Mouse (Mus musculus): ENCODE measurements around the gene Eps15l1. TPM values are rescaled to one million over a fixed set of nuclear protein-coding genes. Genes with fewer than 3 reads are reported as not detected.

Gene Eps15l1
- polyA plus RNA-seq, 1 experiment from 2014 or later: 20.7 TPM

DNA sequence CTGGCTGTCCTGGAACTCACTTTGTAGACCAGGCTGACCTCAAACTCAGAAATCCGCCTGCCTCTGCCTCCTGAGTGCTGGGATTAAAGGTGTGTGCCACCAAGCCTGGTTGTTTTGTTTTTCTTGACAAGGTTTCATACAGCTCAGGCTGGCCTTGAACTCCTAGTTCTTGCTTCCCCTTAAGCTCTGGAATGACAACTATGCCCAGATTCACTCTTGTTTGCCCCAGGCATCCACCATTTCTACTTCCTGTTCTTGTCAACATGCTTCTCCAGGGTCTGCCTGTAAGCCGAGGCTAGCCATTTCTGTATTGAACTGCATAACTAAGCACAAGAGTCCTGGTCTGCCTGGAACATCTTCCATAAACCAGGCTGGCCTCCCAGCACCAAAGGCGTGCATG is 92.1 kb downstream of the Eps15l1 start:
- ATAC-seq (ENCODE audit: low FRiP score, low TSS enrichment): no peak
- WGBS: 92% methylated on average over 3 of the region's 3 CpGs
- H3K4me1 ChIP-seq (replicated peaks; ENCODE audit: control insufficient read depth, insufficient read depth): no peaks in the 10 kb centered on the region

DNA sequence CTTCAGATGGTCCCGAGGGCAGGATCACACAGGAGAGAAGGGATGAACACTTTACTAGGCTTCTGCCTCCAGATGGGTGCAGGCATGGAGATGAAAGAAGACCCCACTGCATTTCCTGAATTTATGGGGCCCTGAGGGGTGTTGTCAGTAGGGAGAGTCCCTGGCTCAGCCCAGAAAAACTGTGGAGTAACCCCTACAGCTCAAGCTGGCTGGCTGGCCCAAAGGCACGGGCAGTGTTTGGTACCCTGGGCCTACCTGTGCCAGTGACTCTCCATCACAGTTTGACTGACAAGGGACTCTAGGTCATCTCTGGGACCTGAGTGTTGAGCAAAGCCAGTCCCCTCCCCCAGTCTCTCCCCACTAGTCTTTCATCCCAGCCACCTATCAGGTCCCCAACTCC is 96.6 kb downstream of the Eps15l1 start:
- Histone ChIP-seq H3K4me1 (replicated peaks; ENCODE audit: control insufficient read depth, insufficient read depth) (no peaks in the 10 kb centered on the region; the same call in 1 of the 2 replicates), H3K4me2 (replicated peaks; ENCODE audit: low read depth) (no peak overlapping the region), H3K9me3 (ENCODE audit: control insufficient read depth, low read length) (no peaks in the 10 kb centered on the region), H3K4me3 (ENCODE audit: low read depth, low read length) (no peak overlapping the region), H3K27me3 (ENCODE audit: control insufficient read depth, insufficient read depth, low read length) (no peaks in the 10 kb centered on the region), H3K36me3 (ENCODE audit: control insufficient read depth, insufficient read depth, low read length) (peaks cover 3% of the 10 kb centered on the region; the same call in 1 of the 2 replicates), H3K9ac (ENCODE audit: low read length) (no peak overlapping the region), H3K27ac (replicated peaks) (no peak overlapping the region)
- ATAC-seq (ENCODE audit: low FRiP score, low TSS enrichment): no peak
- DNase-seq (ENCODE audit: low spot score): no peak
- TF ChIP-seq EP300 (optimal IDR thresholded peaks at IDR 0.05): no peak
- no peak for TF ChIP-seq CTCF (IDR thresholded peaks at IDR 0.05; ENCODE audit: low read depth)
- WGBS: 82% methylated on average over 2 of the region's 2 CpGs

More for the DNA sequence above, 92.1 kb downstream of the Eps15l1 start:
- H3K27me3 ChIP-seq (ENCODE audit: control insufficient read depth, insufficient read depth, low read length): no peaks in the 10 kb centered on the region
- H3K36me3 ChIP-seq (ENCODE audit: control insufficient read depth, insufficient read depth, low read length): no peaks in the 10 kb centered on the region
- TF ChIP-seq EP300 (optimal IDR thresholded peaks at IDR 0.05) (no peak), CTCF (IDR thresholded peaks at IDR 0.05; ENCODE audit: low read depth) (no peak)
- no peaks in the 10 kb centered on the region for H3K9me3 ChIP-seq (ENCODE audit: control insufficient read depth, low read length)
- no peak overlapping the region for H3K27ac ChIP-seq (replicated peaks)
- DNase-seq (ENCODE audit: low spot score): no peak
- H3K9ac ChIP-seq (ENCODE audit: low read length): no peak overlapping the region
- H3K4me3 ChIP-seq (ENCODE audit: low read depth, low read length): no peak overlapping the region
- H3K4me2 ChIP-seq (replicated peaks; ENCODE audit: low read depth): no peak overlapping the region

DNA sequence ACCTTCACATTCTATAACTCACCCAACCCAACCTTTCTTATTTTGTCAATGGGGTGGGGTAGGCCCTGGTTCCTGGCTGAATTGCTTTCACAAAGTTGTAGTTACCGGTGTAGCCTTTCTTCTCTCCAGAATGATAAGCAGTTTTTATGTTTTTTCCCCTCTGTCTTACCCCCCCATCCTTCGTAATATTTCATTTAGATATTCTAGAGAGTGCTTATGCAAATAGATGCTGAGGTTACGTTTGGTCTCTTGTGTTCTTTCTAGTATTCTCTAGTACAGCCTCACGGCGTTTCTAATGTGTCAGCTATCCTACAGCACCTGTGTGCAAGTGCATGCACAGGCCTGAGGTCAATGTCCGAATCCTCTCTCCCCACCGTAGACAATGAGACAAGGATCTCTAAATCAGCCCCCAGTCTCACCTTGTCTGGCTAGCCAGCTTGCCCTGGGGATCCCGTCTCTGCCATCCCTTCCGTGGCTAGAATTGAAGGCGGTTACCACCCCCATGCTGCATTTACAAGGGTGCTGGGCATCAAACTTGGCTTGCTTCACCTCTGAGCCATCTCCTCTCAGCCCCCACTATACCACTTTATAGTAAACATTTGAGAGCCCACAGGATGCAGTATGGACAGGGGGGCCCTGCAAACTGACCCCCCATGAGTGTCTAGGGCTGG is 97.1 kb downstream of the Eps15l1 start:
- no peaks in the 10 kb centered on the region for H3K27me3 ChIP-seq (ENCODE audit: control insufficient read depth, insufficient read depth, low read length)
- no peak for DNase-seq (ENCODE audit: low spot score)
- H3K27ac ChIP-seq (replicated peaks): no peak overlapping the region
- no peak for ATAC-seq (ENCODE audit: low FRiP score, low TSS enrichment)
- H3K4me3 ChIP-seq (ENCODE audit: low read depth, low read length): no peak overlapping the region
- H3K9me3 ChIP-seq (ENCODE audit: control insufficient read depth, low read length): no peaks in the 10 kb centered on the region
- peaks cover 3% of the 10 kb centered on the region; the same call in 1 of the 2 replicates for H3K36me3 ChIP-seq (ENCODE audit: control insufficient read depth, insufficient read depth, low read length)
- H3K9ac ChIP-seq (ENCODE audit: low read length): no peak overlapping the region
- no peaks in the 10 kb centered on the region; the same call in 1 of the 2 replicates for H3K4me1 ChIP-seq (replicated peaks; ENCODE audit: control insufficient read depth, insufficient read depth)
- no peak overlapping the region for H3K4me2 ChIP-seq (replicated peaks; ENCODE audit: low read depth)
- 83% methylated on average over 10 of the region's 10 CpGs for WGBS
- TF ChIP-seq EP300 (optimal IDR thresholded peaks at IDR 0.05) (no peak), CTCF (IDR thresholded peaks at IDR 0.05; ENCODE audit: low read depth) (no peak)

DNA sequence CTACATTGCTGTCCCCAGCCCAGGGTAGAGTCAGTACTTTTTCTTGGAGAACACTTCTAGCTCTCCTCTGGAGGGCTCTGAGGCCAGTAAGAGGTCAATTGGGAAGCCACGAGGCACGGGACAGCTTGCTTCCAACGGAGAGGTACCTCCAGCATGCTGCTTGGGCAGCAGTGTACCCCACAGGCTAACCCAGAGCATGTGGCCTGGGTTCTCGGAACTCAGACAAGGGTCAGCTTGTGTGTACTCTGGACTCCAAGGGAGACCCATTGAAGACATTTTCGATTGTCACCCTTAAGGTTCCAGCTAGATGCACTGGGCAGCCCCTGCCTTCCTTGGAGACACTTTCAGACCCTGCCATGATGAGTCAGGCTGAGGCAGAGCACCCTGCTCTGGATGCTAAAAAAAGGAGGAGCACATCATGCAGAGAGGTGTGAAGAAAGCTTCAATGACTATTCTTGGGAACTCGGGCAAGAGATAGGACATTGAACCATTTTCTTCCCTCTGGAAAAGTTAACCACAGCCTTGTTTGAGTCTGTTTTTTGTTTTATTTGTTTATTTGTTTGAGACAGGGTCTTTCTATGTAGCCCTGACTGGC is 98.0 kb downstream of the Eps15l1 start:
- H3K9me3 ChIP-seq (ENCODE audit: control insufficient read depth, low read length): no peaks in the 10 kb centered on the region
- H3K4me3 ChIP-seq (ENCODE audit: low read depth, low read length): no peak overlapping the region
- H3K27me3 ChIP-seq (ENCODE audit: control insufficient read depth, insufficient read depth, low read length): no peaks in the 10 kb centered on the region
- peaks cover 3% of the 10 kb centered on the region; the same call in 1 of the 2 replicates for H3K36me3 ChIP-seq (ENCODE audit: control insufficient read depth, insufficient read depth, low read length)
- ATAC-seq (ENCODE audit: low FRiP score, low TSS enrichment) (no peak), DNase-seq (ENCODE audit: low spot score) (no peak)
- TF ChIP-seq EP300 (optimal IDR thresholded peaks at IDR 0.05) (no peak), CTCF (IDR thresholded peaks at IDR 0.05; ENCODE audit: low read depth) (no peak)
- 53% methylated on average over 6 of the region's 6 CpGs for WGBS
- no peaks in the 10 kb centered on the region; the same call in 1 of the 2 replicates for H3K4me1 ChIP-seq (replicated peaks; ENCODE audit: control insufficient read depth, insufficient read depth)
- no peak overlapping the region; the same call in 1 of the 2 replicates for H3K4me2 ChIP-seq (replicated peaks; ENCODE audit: low read depth)
- 0 out of 2 replicates have a peak overlapping the region, but pooled peaks have one; percentile 4 for H3K9ac ChIP-seq (ENCODE audit: low read length)
- H3K27ac ChIP-seq (replicated peaks): no peak overlapping the region

DNA sequence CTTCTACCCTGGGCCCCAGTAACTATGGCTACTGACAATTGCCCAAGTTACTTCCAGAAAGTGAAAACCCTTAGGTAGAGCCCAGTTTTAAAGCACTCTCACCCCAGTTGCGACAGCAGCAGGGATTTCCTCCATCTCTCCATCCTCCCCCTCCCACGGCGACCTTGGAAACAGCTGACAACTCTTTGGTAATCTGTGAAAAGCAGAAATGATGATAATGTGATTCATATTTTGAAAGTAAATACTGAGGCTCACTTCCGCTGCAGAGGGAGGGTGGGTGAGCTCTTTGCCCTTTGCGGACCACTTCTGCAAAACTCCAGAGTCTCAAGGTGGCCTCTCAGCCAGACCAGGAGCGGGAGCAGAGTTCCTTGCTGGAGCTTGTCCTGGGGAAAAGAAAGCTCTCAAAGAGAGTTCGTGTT is 98.8 kb downstream of the Eps15l1 start:
- ATAC-seq (ENCODE audit: low FRiP score, low TSS enrichment) (no peak), DNase-seq (ENCODE audit: low spot score) (peak; percentile 45)
- Histone ChIP-seq H3K4me1 (replicated peaks; ENCODE audit: control insufficient read depth, insufficient read depth) (no peaks in the 10 kb centered on the region; the same call in 1 of the 2 replicates), H3K9ac (ENCODE audit: low read length) (no peak overlapping the region), H3K4me3 (ENCODE audit: low read depth, low read length) (peak overlapping the region; percentile 12; the same call in 1 of the 2 replicates), H3K9me3 (ENCODE audit: control insufficient read depth, low read length) (no peaks in the 10 kb centered on the region), H3K27me3 (ENCODE audit: control insufficient read depth, insufficient read depth, low read length) (no peaks in the 10 kb centered on the region), H3K4me2 (replicated peaks; ENCODE audit: low read depth) (peak overlapping the region; percentile 36; the same call in 1 of the 2 replicates), H3K36me3 (ENCODE audit: control insufficient read depth, insufficient read depth, low read length) (peaks cover 3% of the 10 kb centered on the region; the same call in 1 of the 2 replicates), H3K27ac (replicated peaks) (no peak overlapping the region)
- 40% methylated on average over 7 of the region's 7 CpGs for whole genome bisulfite sequencing
- no peak for TF ChIP-seq EP300 (optimal IDR thresholded peaks at IDR 0.05)
- TF ChIP-seq CTCF (IDR thresholded peaks at IDR 0.05; ENCODE audit: low read depth): no peak
